Mouse (Mus musculus): ENCODE data around the gene Glis2. TPM values are rescaled to one million over a fixed set of nuclear protein-coding genes. Genes with fewer than 3 reads are reported as not detected.

Glis2 gene
- total and polyA plus RNA-seq, 3 experiments: 0.59 to 3.3 (median 2.5) TPM

GRCm38 (mm10) chr16:4559715-4560144 lies 34.8 kb upstream of the Glis2 start, which contains the start of gene Tfap4 (continued):
- TF ChIP-seq ETS1 (conservative IDR thresholded peaks at IDR 0.05; ENCODE audit: low read depth, low read length): peak; percentile 98
- no peak for TF ChIP-seq ZMIZ1 (IDR thresholded peaks at IDR 0.05; ENCODE audit: low read depth, low read length)
- TF ChIP-seq ZNF384 (IDR thresholded peaks at IDR 0.05; ENCODE audit: low read depth, low read length): peak; percentile 95
- TF ChIP-seq USF2 (conservative IDR thresholded peaks at IDR 0.05; ENCODE audit: low read depth, low read length): no peak
- no peak for TF ChIP-seq RCOR1 (conservative IDR thresholded peaks at IDR 0.05; ENCODE audit: low read depth, low read length)
- no peak for TF ChIP-seq MYC (IDR thresholded peaks at IDR 0.05; ENCODE audit: low read depth, low read length)
- peak; percentile 0; the same call in 1 of the 2 replicates for TF ChIP-seq UBTF (IDR thresholded peaks at IDR 0.05; ENCODE audit: low read depth, low read length)
- TF ChIP-seq POLR2AphosphoS2 (IDR thresholded peaks at IDR 0.05; ENCODE audit: low read depth, low read length): no peak
- TF ChIP-seq MAFK (IDR thresholded peaks at IDR 0.05; ENCODE audit: insufficient replicate concordance, low read length): no peak
- peak; percentile 86 for TF ChIP-seq MAZ (IDR thresholded peaks at IDR 0.05; ENCODE audit: low read depth, low read length)
- no peak; the same call in none of the 2 replicates for TF ChIP-seq MAX (IDR thresholded peaks at IDR 0.05; ENCODE audit: low read length)
- peak; percentile 5 for TF ChIP-seq RAD21 (IDR thresholded peaks at IDR 0.05; ENCODE audit: low read depth, low read length)
- peak; percentile 21; the same call in 1 of the 2 replicates for TF ChIP-seq MEF2A (IDR thresholded peaks at IDR 0.05; ENCODE audit: borderline replicate concordance, low read depth, low read length)
- peak; percentile 76 for TF ChIP-seq IRF4 (IDR thresholded peaks at IDR 0.05; ENCODE audit: low read depth, low read length)
- TF ChIP-seq POLR2A (IDR thresholded peaks at IDR 0.05; ENCODE audit: low read depth, low read length): no peak
- TF ChIP-seq CHD1 (IDR thresholded peaks at IDR 0.05; ENCODE audit: low read depth, low read length): no peak
- TF ChIP-seq E2F4 (IDR thresholded peaks at IDR 0.05; ENCODE audit: insufficient replicate concordance, low read depth, low read length): peak; percentile 92
- TF ChIP-seq TCF12 (IDR thresholded peaks at IDR 0.05; ENCODE audit: low read depth, low read length): peak; percentile 59; the same call in 1 of the 2 replicates

DNA sequence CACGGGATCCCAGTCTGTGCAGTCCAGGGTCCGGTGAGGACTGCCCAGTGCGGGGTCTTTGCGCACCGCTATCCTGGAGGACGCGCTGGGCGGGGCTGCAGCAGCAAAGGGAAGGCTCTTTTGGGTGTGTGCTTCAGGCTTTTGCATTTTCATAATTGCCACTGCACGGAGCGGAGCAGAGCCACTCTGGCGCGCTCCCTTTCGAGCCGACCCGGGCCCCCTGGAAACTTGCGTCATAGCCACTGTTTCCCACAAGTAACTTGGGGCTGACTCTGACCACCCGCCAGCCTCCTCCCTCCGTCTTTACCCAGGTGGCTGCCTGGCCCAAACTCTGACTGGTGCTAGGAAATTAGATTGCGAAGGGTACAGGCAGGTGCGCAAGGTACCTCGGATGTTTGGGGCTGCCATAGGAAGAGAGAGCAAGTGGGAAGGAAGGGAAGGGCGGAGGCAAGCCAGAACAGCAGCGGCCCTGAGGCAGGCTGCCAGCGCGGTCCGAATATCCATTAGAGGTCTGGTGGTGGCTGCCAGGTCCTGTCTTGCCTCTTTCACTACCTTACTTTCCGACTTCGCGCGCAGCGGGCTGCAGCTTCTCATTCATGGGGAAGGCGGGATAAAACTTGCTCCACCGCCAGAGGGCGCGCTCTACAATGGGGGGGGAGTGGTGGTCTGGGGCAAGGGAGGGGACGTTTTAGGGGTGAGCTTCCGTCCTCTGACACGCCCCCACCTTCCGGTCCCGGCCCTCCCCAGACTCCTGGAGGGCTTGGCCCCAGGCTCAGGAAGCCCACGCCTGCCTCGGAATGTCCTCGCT lies 34.2 kb upstream of the Glis2 start:
- peak overlapping the region; percentile 71 to 92 (median 79) for H3K4me3 ChIP-seq (replicated peaks in 1 of 3; ENCODE audit: low read depth in 2 of 3, low read length in 2 of 3, poor library complexity in 1 of 3)
- peaks cover 32% of the 10 kb centered on the region for H3K27me3 ChIP-seq (replicated peaks)
- in situ Hi-C loops (cut with MboI; ENCODE audit: low pct_ligation_motif_present, low pct_unique_long_range_greater_than_20kb, low sequenced_read_pairs) (no loop called here), dilution Hi-C loops (cut with MboI; ENCODE audit: extremely low pct_ligation_motif_present, extremely low pct_unique_long_range_greater_than_20kb, low sequenced_read_pairs) (no loop called here)
- H3K9me3 ChIP-seq (replicated peaks; ENCODE audit: low read length): peaks cover 10% of the 10 kb centered on the region
- TF ChIP-seq POLR2A (IDR thresholded peaks at IDR 0.05; ENCODE audit: low read depth, low read length): peak; percentile 43; the same call in 1 of the 2 replicates
- peak in 1 of 2 experiments; percentile 61; a peak in 2 of 4 replicates for TF ChIP-seq CTCF (conservative IDR thresholded peaks at IDR 0.05 in 1 of 2, IDR thresholded peaks at IDR 0.05 in 1 of 2; ENCODE audit: low read depth in 2 of 2, low read length in 2 of 2)
- TF ChIP-seq ZC3H11A (IDR thresholded peaks at IDR 0.05; ENCODE audit: low read depth, low read length): no peak
- H3K36me3 ChIP-seq (replicated peaks in 1 of 2; ENCODE audit: control insufficient read depth in 1 of 2, insufficient read depth in 1 of 2, low read length in 1 of 2): peaks cover 0 to 18% of the 10 kb centered on the region in 2 experiments
- DNase-seq (ENCODE audit: extremely low read depth): peak; percentile 58
- H3K4me1 ChIP-seq (ENCODE audit: control insufficient read depth in 1 of 2, insufficient read depth in 2 of 2): peaks cover 9 to 27% of the 10 kb centered on the region in 2 experiments
- H3K79me2 ChIP-seq (replicated peaks; ENCODE audit: control insufficient read depth, extremely low read depth, insufficient read depth, poor library complexity, severe bottlenecking): peaks cover 18% of the 10 kb centered on the region
- peak overlapping the region; percentile 77 for H3K4me2 ChIP-seq (ENCODE audit: insufficient read depth, low read depth, poor library complexity, severe bottlenecking)
- H3K9ac ChIP-seq (ENCODE audit: insufficient read depth, low read depth): peak overlapping the region; percentile 67
- peak overlapping the region; percentile 26; the same call in 1 of the 2 replicates for H3K27ac ChIP-seq (ENCODE audit: insufficient read depth, low read depth)

Data from CH12.LX (cell line).